Mouse (Mus musculus): Measurements from ENCODE around the gene Kitl.

Kitl gene

GRCm38 (mm10) chr10:100015370-100016325 lies at the start of gene Kitl:
TSS of gene Kitl (plus strand) at chr10:100015630.
- no peaks in the 10 kb centered on the region for H3K9me3 ChIP-seq (ENCODE audit: low read length)
- TF ChIP-seq CTCF (conservative IDR thresholded peaks at IDR 0.05; ENCODE audit: low read length) (no peak), POU5F1 (IDR thresholded peaks at IDR 0.05; ENCODE audit: borderline replicate concordance, low read length) (no peak), NANOG (IDR thresholded peaks at IDR 0.05; ENCODE audit: borderline replicate concordance, low read length) (no peak)
- H3K27me3 ChIP-seq (ENCODE audit: insufficient read depth, low read length): peaks cover 44% of the 10 kb centered on the region
- H3K36me3 ChIP-seq (ENCODE audit: insufficient read depth, low read length): no peaks in the 10 kb centered on the region
- peaks cover 15% of the 10 kb centered on the region for H3K4me1 ChIP-seq (replicated peaks; ENCODE audit: low read depth, low read length)
- H3K4me3 ChIP-seq (replicated peaks; ENCODE audit: low read length): peak within 1 kb of the TSS; percentile 87

GRCm38 (mm10) chr10:99972866-99973265 lies 42.6 kb upstream of the Kitl start:
- H3K4me1 ChIP-seq (replicated peaks; ENCODE audit: low read depth, low read length): no peaks in the 10 kb centered on the region
- H3K36me3 ChIP-seq (ENCODE audit: insufficient read depth, low read length): no peaks in the 10 kb centered on the region
- TF ChIP-seq POU5F1 (IDR thresholded peaks at IDR 0.05; ENCODE audit: borderline replicate concordance, low read length) (no peak), NANOG (IDR thresholded peaks at IDR 0.05; ENCODE audit: borderline replicate concordance, low read length) (no peak), CTCF (conservative IDR thresholded peaks at IDR 0.05; ENCODE audit: low read length) (no peak)
- H3K9me3 ChIP-seq (ENCODE audit: low read length): no peaks in the 10 kb centered on the region
- H3K4me3 ChIP-seq (replicated peaks; ENCODE audit: low read length): no peak overlapping the region
- H3K27me3 ChIP-seq (ENCODE audit: insufficient read depth, low read length): no peaks in the 10 kb centered on the region

GRCm38 (mm10) chr10:99980096-99980495 lies 35.3 kb upstream of the Kitl start:
- no peak overlapping the region for H3K4me3 ChIP-seq (replicated peaks; ENCODE audit: low read length)
- H3K4me1 ChIP-seq (replicated peaks; ENCODE audit: low read depth, low read length): no peaks in the 10 kb centered on the region
- H3K27me3 ChIP-seq (ENCODE audit: insufficient read depth, low read length): no peaks in the 10 kb centered on the region
- H3K36me3 ChIP-seq (ENCODE audit: insufficient read depth, low read length): no peaks in the 10 kb centered on the region
- TF ChIP-seq NANOG (IDR thresholded peaks at IDR 0.05; ENCODE audit: borderline replicate concordance, low read length) (no peak), POU5F1 (IDR thresholded peaks at IDR 0.05; ENCODE audit: borderline replicate concordance, low read length) (no peak), CTCF (conservative IDR thresholded peaks at IDR 0.05; ENCODE audit: low read length) (no peak)
- H3K9me3 ChIP-seq (ENCODE audit: low read length): no peaks in the 10 kb centered on the region

GRCm38 (mm10) chr10:99980916-99981315 lies 34.5 kb upstream of the Kitl start:
- Histone ChIP-seq H3K9me3 (ENCODE audit: low read length) (no peaks in the 10 kb centered on the region), H3K4me1 (replicated peaks; ENCODE audit: low read depth, low read length) (no peaks in the 10 kb centered on the region), H3K4me3 (replicated peaks; ENCODE audit: low read length) (no peak overlapping the region), H3K36me3 (ENCODE audit: insufficient read depth, low read length) (no peaks in the 10 kb centered on the region), H3K27me3 (ENCODE audit: insufficient read depth, low read length) (no peaks in the 10 kb centered on the region)
- TF ChIP-seq POU5F1 (IDR thresholded peaks at IDR 0.05; ENCODE audit: borderline replicate concordance, low read length) (no peak), NANOG (IDR thresholded peaks at IDR 0.05; ENCODE audit: borderline replicate concordance, low read length) (no peak), CTCF (conservative IDR thresholded peaks at IDR 0.05; ENCODE audit: low read length) (no peak)

GRCm38 (mm10) chr10:99981887-99982286 lies 33.5 kb upstream of the Kitl start:
- H3K27me3 ChIP-seq (ENCODE audit: insufficient read depth, low read length): no peaks in the 10 kb centered on the region
- TF ChIP-seq NANOG (IDR thresholded peaks at IDR 0.05; ENCODE audit: borderline replicate concordance, low read length): no peak
- TF ChIP-seq CTCF (conservative IDR thresholded peaks at IDR 0.05; ENCODE audit: low read length): no peak
- no peak for TF ChIP-seq POU5F1 (IDR thresholded peaks at IDR 0.05; ENCODE audit: borderline replicate concordance, low read length)
- H3K36me3 ChIP-seq (ENCODE audit: insufficient read depth, low read length): no peaks in the 10 kb centered on the region
- H3K4me3 ChIP-seq (replicated peaks; ENCODE audit: low read length): no peak overlapping the region
- no peaks in the 10 kb centered on the region for H3K9me3 ChIP-seq (ENCODE audit: low read length)
- no peaks in the 10 kb centered on the region for H3K4me1 ChIP-seq (replicated peaks; ENCODE audit: low read depth, low read length)

- no peak for TF ChIP-seq POU5F1 (IDR thresholded peaks at IDR 0.05; ENCODE audit: borderline replicate concordance, low read length)
- TF ChIP-seq CTCF (conservative IDR thresholded peaks at IDR 0.05; ENCODE audit: low read length): no peak
- no peak for TF ChIP-seq NANOG (IDR thresholded peaks at IDR 0.05; ENCODE audit: borderline replicate concordance, low read length)
- Histone ChIP-seq H3K27me3 (ENCODE audit: insufficient read depth, low read length) (no peaks in the 10 kb centered on the region), H3K9me3 (ENCODE audit: low read length) (no peaks in the 10 kb centered on the region), H3K4me1 (replicated peaks; ENCODE audit: low read depth, low read length) (no peaks in the 10 kb centered on the region), H3K4me3 (replicated peaks; ENCODE audit: low read length) (no peak overlapping the region), H3K36me3 (ENCODE audit: insufficient read depth, low read length) (no peaks in the 10 kb centered on the region)
These were observed 28.7 kb upstream of the Kitl start for GRCm38 (mm10) chr10:99986745-99987144.

GRCm38 (mm10) chr10:99989758-99990157 lies 25.7 kb upstream of the Kitl start:
- no peaks in the 10 kb centered on the region for H3K4me1 ChIP-seq (replicated peaks; ENCODE audit: low read depth, low read length)
- no peak overlapping the region for H3K4me3 ChIP-seq (replicated peaks; ENCODE audit: low read length)
- no peaks in the 10 kb centered on the region for H3K36me3 ChIP-seq (ENCODE audit: insufficient read depth, low read length)
- H3K9me3 ChIP-seq (ENCODE audit: low read length): no peaks in the 10 kb centered on the region
- no peaks in the 10 kb centered on the region for H3K27me3 ChIP-seq (ENCODE audit: insufficient read depth, low read length)
- TF ChIP-seq POU5F1 (IDR thresholded peaks at IDR 0.05; ENCODE audit: borderline replicate concordance, low read length) (no peak), CTCF (conservative IDR thresholded peaks at IDR 0.05; ENCODE audit: low read length) (no peak), NANOG (IDR thresholded peaks at IDR 0.05; ENCODE audit: borderline replicate concordance, low read length) (no peak)

- Histone ChIP-seq H3K36me3 (ENCODE audit: insufficient read depth, low read length) (no peaks in the 10 kb centered on the region), H3K9me3 (ENCODE audit: low read length) (no peaks in the 10 kb centered on the region)
- TF ChIP-seq POU5F1 (IDR thresholded peaks at IDR 0.05; ENCODE audit: borderline replicate concordance, low read length) (no peak), NANOG (IDR thresholded peaks at IDR 0.05; ENCODE audit: borderline replicate concordance, low read length) (no peak), CTCF (conservative IDR thresholded peaks at IDR 0.05; ENCODE audit: low read length) (no peak)
These were observed 23.3 kb upstream of the Kitl start for GRCm38 (mm10) chr10:99992121-99992520.

More at GRCm38 (mm10) chr10:99992121-99992520, 23.3 kb upstream of the Kitl start:
- no peaks in the 10 kb centered on the region for H3K27me3 ChIP-seq (ENCODE audit: insufficient read depth, low read length)
- H3K4me3 ChIP-seq (replicated peaks; ENCODE audit: low read length): no peak overlapping the region
- no peaks in the 10 kb centered on the region for H3K4me1 ChIP-seq (replicated peaks; ENCODE audit: low read depth, low read length)
